Mouse (Mus musculus) gastrocnemius, postnatal 36 days (tissue): ENCODE measurements around the gene Zbtb39. TPM values are rescaled to one million over a fixed set of nuclear protein-coding genes. Genes with fewer than 3 reads are reported as not detected.
"Not testable (repeated sequence)": the region's sequence is repeated elsewhere in the genome, so short reads cannot be mapped to it uniquely, and the experiment has no call there.

Experiments used
- DNase-seq, 2 experiments: peaks; one replicate each; pipeline ENCODE4 v3.0.0; 2022
- intact Hi-C: fragments of 180-260 bp; cut with DNase I; formaldehyde crosslinking; loops from one replicate; pipeline ENCODE4 v1.15.1; 2025
- total RNA-seq, 2 experiments: library from RNA; stranded (reverse); gene quantifications; 2 replicates each; pipeline ENCODE4 v1.2.3; 2021

The Zbtb39 gene
- total RNA-seq, 2 experiments from 2014 or later: 5.1 to 5.9 TPM

GRCm38 (mm10) chr10:127763914-127764680 is 24.8 kb downstream of the Zbtb39 start:
- DNase-seq: no peak
- intact Hi-C loops: no loop called here

- intact Hi-C loops: no loop called here
- DNase-seq: no peak
Observed at GRCm38 (mm10) chr10:127766564-127766963, 27.2 kb downstream of the Zbtb39 start.

GRCm38 (mm10) chr10:127776011-127776410 is 36.7 kb downstream of the Zbtb39 start, which contains the start of gene Rdh9:
TSS of gene Rdh9 (plus strand) at chr10:127776386.
- intact Hi-C loops: no loop called here
- DNase-seq: no peak

- intact Hi-C loops, DNase-seq: not testable (repeated sequence)
Observed at GRCm38 (mm10) chr10:127782321-127782720, 43.0 kb downstream of the Zbtb39 start.

DNA sequence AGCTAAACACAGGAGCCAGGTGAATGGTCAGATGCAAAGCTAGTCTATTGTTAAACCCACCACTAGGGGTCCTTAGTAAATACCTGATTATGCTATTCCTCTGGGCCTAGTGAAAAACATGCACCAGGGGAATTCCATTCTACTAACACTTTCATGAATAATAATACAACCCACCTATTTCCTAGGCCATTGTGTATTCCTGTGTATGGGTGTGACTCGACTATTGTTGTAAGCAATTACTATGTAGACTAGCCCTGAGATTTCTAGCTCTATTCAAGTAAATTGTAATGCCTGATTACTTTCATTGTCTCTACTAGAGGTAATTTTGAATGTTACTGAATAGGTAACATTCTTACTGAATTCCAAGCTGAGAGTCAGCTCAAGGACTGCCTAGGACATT is 46.1 kb downstream of the Zbtb39 start:
- intact Hi-C loops: not testable (repeated sequence)

More for the DNA sequence above, 46.1 kb downstream of the Zbtb39 start:
- not testable (repeated sequence) for DNase-seq

Other genes with a start within 250 kb of the Zbtb39 start
- 100 to 1,000 TPM; 342 to 376 TPM for gene Stac3, start 237.9 kb upstream of the Zbtb39 start, total RNA-seq
- 10 to 100 TPM; 11.0 to 11.3 TPM for gene Ndufa4l2, start 224.6 kb upstream of the Zbtb39 start, total RNA-seq
- 10 to 100 TPM; 23.4 to 26.4 TPM for gene Shmt2, start 217.1 kb upstream of the Zbtb39 start, total RNA-seq
- gene Nxph4, start 205.0 kb upstream of the Zbtb39 start, total RNA-seq: under 1 TPM; 0.20 TPM
- gene Lrp1, start 118.4 kb upstream of the Zbtb39 start, total RNA-seq: 10 to 100 TPM; 48.6 to 49.1 TPM
- gene Stat6, start 96.6 kb upstream of the Zbtb39 start, total RNA-seq: 10 to 100 TPM; 15.4 to 15.5 TPM
- 1 to 10 TPM; 1.9 to 2.1 TPM for gene Nemp1, start 72.6 kb upstream of the Zbtb39 start, total RNA-seq
- gene Nab2, start 71.0 kb upstream of the Zbtb39 start, total RNA-seq: 1 to 10 TPM; 2.3 to 4.4 TPM
- under 1 TPM; 0.15 to 0.18 TPM for gene Myo1a, start 34.4 kb upstream of the Zbtb39 start, total RNA-seq
- not detected for gene Tac2, start 15.1 kb upstream of the Zbtb39 start, total RNA-seq
- under 1 TPM; 0.13 to 0.15 TPM for gene Gpr182, start 12.2 kb downstream of the Zbtb39 start, total RNA-seq
- under 1 TPM; 0.05 to 0.10 TPM for gene Rdh1, start 20.2 kb downstream of the Zbtb39 start, total RNA-seq
- gene Rdh16f1, start 20.2 kb downstream of the Zbtb39 start, total RNA-seq: not detected
- under 1 TPM; 0.47 to 0.69 TPM for gene Rdh9, start 36.8 kb downstream of the Zbtb39 start, total RNA-seq
- not detected for gene Rdh16, start 61.6 kb downstream of the Zbtb39 start, total RNA-seq
- not detected for gene Rdh19, start 110.4 kb downstream of the Zbtb39 start, total RNA-seq
- not detected for gene Rdh16f2, start 126.9 kb downstream of the Zbtb39 start, total RNA-seq
- gene Rdh7, start 149.3 kb downstream of the Zbtb39 start, total RNA-seq: not detected
- not detected for gene Sdr9c7, start 159.0 kb downstream of the Zbtb39 start, total RNA-seq